Mouse (Mus musculus) layer of hippocampus, adult 2 months (tissue): ENCODE results near the gene Urgcp. TPM values are rescaled to one million over a fixed set of nuclear protein-coding genes. Genes with fewer than 3 reads are reported as not detected.

Experiments
- DNase-seq, 2 experiments: peaks; one replicate each; pipeline ENCODE4 v3.0.0; 2022; ENCODE audit warnings: low spot score in 2 of 2
- H3K27ac ChIP-seq: fragments of 200-600 bp; 2 replicates; pipeline ENCODE4 v1.8.1; 2022
- H3K4me3 ChIP-seq: fragments of 200-600 bp; 2 replicates; pipeline ENCODE4 v1.8.1; 2022; ENCODE audit warnings: mild to moderate bottlenecking
- CTCF ChIP-seq: fragments of 200-600 bp; conservative IDR thresholded peaks from 2 replicates; pipeline ENCODE4 v1.8.1; 2022; ENCODE audit warnings: antibody characterized with exemption, mild to moderate bottlenecking, moderate library complexity
- total RNA-seq, 2 experiments: library from RNA; stranded (reverse); gene quantifications; 2 replicates each; pipeline ENCODE4 v1.2.3; 2021

Gene Urgcp
- total RNA-seq, 2 experiments from 2014 or later = 65.3 to 67.2 TPM

- DNase-seq = no peak
- no peak for TF ChIP-seq CTCF
Measured at GRCm38 (mm10) chr11:5796939-5797338, 34.8 kb upstream of the Urgcp start.

DNA sequence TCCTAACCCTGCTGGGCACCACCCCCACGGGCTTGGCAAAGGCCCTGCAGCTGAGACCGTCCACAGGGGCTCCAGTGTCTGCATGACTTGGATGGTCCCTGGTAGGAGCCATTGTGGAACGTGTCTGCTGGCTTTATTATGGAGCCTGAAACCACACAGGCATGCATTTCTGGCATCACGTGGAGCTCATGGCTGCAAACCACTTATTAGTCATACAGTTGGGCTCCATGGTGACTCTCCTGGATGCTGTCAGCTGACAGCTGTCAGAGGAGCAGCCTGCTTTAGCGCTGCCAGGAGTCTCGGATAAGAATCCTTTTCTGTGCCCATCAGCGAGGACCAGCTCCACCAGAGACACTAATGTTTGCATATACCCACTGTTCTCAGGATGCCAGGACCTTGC, 33.5 kb upstream of the Urgcp start:
- no peak overlapping the region for H3K4me3 ChIP-seq
- TF ChIP-seq CTCF = no peak
- H3K27ac ChIP-seq = peak overlapping the region; percentile 94
- peak; percentile 57 to 87 for DNase-seq

More at GRCm38 (mm10) chr11:5796939-5797338, 34.8 kb upstream of the Urgcp start:
- Histone ChIP-seq H3K27ac (peak overlapping the region; percentile 94), H3K4me3 (no peak overlapping the region)

DNA sequence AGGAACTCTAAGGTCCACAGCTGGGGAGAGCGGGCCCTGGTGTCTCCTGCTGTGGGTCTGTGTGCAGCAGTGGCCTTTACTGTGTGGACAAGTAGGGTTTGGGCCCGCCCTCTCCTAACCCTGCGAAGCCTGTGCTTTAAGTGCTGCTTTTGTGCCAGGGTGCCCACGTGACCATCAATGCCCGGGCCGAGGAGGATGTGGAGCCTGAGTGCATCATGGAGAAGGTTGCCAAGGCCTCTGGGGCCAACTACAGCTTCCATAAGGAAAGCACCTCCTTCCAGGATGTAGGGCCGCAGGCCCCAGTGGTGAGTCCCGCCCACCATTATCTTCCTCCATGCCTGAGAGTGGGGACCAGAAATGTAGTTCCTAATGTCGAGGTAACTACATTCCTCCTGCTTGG, 33.1 kb upstream of the Urgcp start:
- Histone ChIP-seq H3K4me3 (no peak overlapping the region), H3K27ac (peak overlapping the region; percentile 94)
- no peak for DNase-seq
- no peak for TF ChIP-seq CTCF

GRCm38 (mm10) chr11:5790431-5790830, 28.3 kb upstream of the Urgcp start:
- no peak overlapping the region for H3K27ac ChIP-seq
- no peak for DNase-seq
- no peak overlapping the region for H3K4me3 ChIP-seq
- TF ChIP-seq CTCF = no peak

DNA sequence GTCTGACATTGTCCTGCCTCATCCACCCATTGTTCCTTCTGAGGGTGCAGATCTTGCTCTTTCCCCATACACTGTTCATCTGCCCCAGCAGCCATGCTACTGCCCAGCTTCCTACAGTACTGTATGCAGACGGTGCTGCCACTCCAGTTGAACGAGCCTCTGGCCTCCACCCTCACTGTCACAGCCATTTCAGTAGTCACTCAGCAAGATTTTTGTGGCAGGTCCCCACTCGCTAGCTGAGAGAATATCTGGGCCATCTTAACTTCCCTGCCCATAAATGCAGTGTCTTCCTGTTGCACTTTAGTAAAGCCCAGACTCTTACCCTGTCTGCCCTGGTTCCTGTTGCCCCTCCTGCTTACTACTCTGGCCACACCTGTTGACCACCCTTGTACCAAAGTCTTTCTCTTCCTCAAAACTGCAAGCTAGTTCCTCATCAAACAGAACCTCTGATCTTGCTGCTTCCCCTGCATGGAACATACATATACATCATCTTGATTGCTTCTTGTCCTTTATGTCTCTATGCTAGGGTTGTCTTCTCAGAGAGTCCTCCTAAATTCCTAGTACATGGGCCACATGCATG, 27.7 kb upstream of the Urgcp start:
- Histone ChIP-seq H3K4me3 (peak overlapping the region; percentile 76), H3K27ac (no peak overlapping the region)
- no peak for DNase-seq
- no peak for TF ChIP-seq CTCF

DNA sequence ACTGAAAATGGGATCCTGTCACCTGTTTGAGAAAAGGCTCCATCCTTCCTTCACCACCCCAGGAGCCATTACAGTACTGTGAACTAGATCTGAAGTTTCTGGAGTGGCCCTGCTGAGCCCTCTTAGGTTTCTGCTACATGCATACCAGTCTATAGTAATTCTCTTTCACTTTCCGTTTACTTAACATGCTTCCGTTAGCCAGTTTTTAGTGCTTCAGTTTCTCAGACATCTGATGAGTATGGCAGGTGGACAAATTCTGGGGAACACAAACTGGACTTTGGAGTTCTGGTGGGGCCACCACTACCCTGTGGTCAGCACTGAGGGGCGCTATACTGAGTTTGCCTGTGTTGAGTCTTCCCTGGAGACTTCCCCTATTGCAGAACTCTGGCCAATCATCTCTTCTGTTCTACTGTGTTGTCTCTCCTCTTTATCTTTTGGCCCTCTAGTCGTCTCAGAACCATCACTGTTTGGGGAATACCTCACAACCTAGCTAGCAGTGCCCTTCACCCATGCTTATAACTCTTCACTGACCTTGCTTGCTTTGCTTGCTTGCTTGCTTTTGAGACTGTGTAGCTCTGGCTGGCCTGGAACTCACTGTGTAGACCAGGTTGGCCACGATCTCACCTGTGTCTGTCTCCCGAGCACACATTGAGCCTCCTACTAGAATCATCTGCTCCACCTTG, 27.0 kb upstream of the Urgcp start:
- peak overlapping the region; percentile 94 for H3K27ac ChIP-seq
- no peak for DNase-seq
- TF ChIP-seq CTCF = no peak; the same call in 1 of the 2 replicates
- peak overlapping the region; percentile 76 for H3K4me3 ChIP-seq

- DNase-seq = peak; percentile 95 to 97
- Histone ChIP-seq H3K27ac (peak within 1 kb of the TSS; percentile 94), H3K4me3 (peak within 1 kb of the TSS; percentile 76)
- TF ChIP-seq CTCF = peak; percentile 80
Measured at GRCm38 (mm10) chr11:5788056-5789014, 26.2 kb upstream of the Urgcp start, which contains the start of gene Dbnl. TSS of gene Dbnl (plus strand) at chr11:5788488.

DNA sequence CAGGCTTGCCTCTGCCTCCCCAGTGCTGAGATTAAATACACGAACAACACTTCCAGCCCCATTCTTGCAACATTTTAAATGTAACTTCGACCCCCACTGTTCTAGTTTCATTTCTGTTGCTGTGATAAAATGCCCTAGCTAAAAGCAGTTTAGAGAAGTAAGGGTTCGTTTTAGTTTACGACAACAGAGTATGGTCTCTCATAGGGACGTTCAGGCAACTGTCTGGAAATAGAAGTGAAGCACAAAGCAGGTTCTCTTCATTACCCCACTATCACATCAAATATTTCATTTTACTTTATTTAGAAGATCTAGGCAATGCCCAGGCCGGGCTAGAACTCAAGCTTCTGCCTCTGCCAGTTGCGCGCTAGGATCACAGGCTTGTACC, 25.5 kb upstream of the Urgcp start:
- H3K27ac ChIP-seq = peak overlapping the region; percentile 94
- TF ChIP-seq CTCF = no peak
- no peak for DNase-seq

GRCm38 (mm10) chr11:5785732-5786131, 23.6 kb upstream of the Urgcp start:
- TF ChIP-seq CTCF = no peak
- no peak overlapping the region for H3K4me3 ChIP-seq
- no peak overlapping the region for H3K27ac ChIP-seq
- DNase-seq = no peak

More for the DNA sequence above, 25.5 kb upstream of the Urgcp start:
- H3K4me3 ChIP-seq = peak overlapping the region; percentile 76

- H3K4me3 ChIP-seq = no peak overlapping the region
- no peak for DNase-seq
Measured at GRCm38 (mm10) chr11:5782199-5782944, 20.2 kb upstream of the Urgcp start.

GRCm38 (mm10) chr11:5780035-5780499, 17.9 kb upstream of the Urgcp start:
- H3K4me3 ChIP-seq = no peak overlapping the region
- H3K27ac ChIP-seq = no peak overlapping the region
- TF ChIP-seq CTCF = no peak
- DNase-seq = no peak

More at GRCm38 (mm10) chr11:5782199-5782944, 20.2 kb upstream of the Urgcp start:
- H3K27ac ChIP-seq = no peak overlapping the region
- TF ChIP-seq CTCF = peak; percentile 41

DNA sequence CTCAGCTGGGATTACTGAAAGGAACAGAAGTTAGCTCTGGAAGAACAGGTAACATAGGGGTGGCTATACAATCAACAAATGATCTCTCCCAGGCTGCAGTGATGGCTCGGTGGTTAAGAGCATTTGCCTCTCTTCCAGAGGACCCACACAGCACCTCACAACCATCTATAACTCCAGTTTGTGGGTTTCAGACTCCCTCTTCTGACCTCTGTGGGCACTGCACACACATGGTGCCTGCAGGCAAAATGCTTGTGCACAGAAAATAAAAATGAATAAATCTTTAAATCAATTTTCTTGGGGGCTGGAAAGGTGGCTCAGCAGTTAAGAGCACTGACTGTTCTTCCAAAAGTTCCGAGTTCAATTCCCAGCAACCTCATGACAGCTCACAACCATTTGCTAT, 16.3 kb upstream of the Urgcp start:
- no peak overlapping the region for H3K4me3 ChIP-seq
- DNase-seq = no peak
- peak; percentile 63 for TF ChIP-seq CTCF
- no peak overlapping the region for H3K27ac ChIP-seq
